Mouse (Mus musculus) neural tube, embryonic 15.5 days (tissue): ENCODE measurements around the gene Hadha. TPM values are rescaled to one million over a fixed set of nuclear protein-coding genes. Genes with fewer than 3 reads are reported as not detected.

Source experiments
- ATAC-seq: fragments of 200-750 bp; cut with Nextera tagmentation; 2 replicates; pipeline ENCODE4 v1.8.0; 2017; ENCODE audit warnings: mild to moderate bottlenecking, moderate TSS enrichment, moderate library complexity; ENCODE audit not compliant: low FRiP score
- H3K27ac ChIP-seq: fragments of 300-500 bp; sonication (generic); replicated peaks from 2 replicates; pipeline ENCODE4 v1.5.1; 2015; ENCODE audit warnings: mild to moderate bottlenecking, inconsistent platforms
- H3K27me3 ChIP-seq: fragments of 300-500 bp; sonication (generic); replicated peaks from 2 replicates; pipeline ENCODE4 v1.6.1; 2015; ENCODE audit warnings: inconsistent platforms
- H3K36me3 ChIP-seq: fragments of 300-500 bp; sonication (generic); 2 replicates; pipeline ENCODE4 v1.6.1; 2015; ENCODE audit warnings: inconsistent platforms
- H3K4me1 ChIP-seq: fragments of 300-500 bp; sonication (generic); 2 replicates; pipeline ENCODE4 v1.6.1; 2015; ENCODE audit warnings: inconsistent platforms
- H3K4me2 ChIP-seq: fragments of 300-500 bp; sonication (generic); 2 replicates; pipeline ENCODE4 v1.6.1; 2015; ENCODE audit warnings: inconsistent platforms, mild to moderate bottlenecking, moderate library complexity
- H3K4me3 ChIP-seq: fragments of 300-500 bp; sonication (generic); replicated peaks from 2 replicates; pipeline ENCODE4 v1.5.1; 2015; ENCODE audit warnings: mild to moderate bottlenecking, inconsistent platforms
- H3K9ac ChIP-seq: fragments of 300-500 bp; sonication (generic); replicated peaks from 2 replicates; pipeline ENCODE4 v1.6.1; 2015; ENCODE audit warnings: mild to moderate bottlenecking, inconsistent platforms
- H3K9me3 ChIP-seq: fragments of 300-500 bp; sonication (generic); replicated peaks from 2 replicates; pipeline ENCODE4 v1.6.1; 2016; ENCODE audit warnings: inconsistent platforms
- WGBS: fragments of 180-500 bp; shearing (Covaris S2); methylation state at CpG from one replicate; pipeline ENCODE4 v1.1.7; 2015; ENCODE audit warnings: mixed read lengths; 5-methylcytosine and 5-hydroxymethylcytosine counted together
- polyA plus RNA-seq: library from polyadenylated mRNA; unstranded; fragments of >200 nt; fragmentation: Nextera tagmentation; extraction: Ambion mirVana; gene quantifications from 2 replicates; pipeline ENCODE4 v1.2.1, GENCODE M21; 2015

Hadha gene
- polyA plus RNA-seq, 1 experiment from 2014 or later = 67.2 TPM

GRCm38 (mm10) chr5:30152007-30152406, 3.0 kb downstream of the Hadha start:
- no peak for ATAC-seq
- no peaks in the 10 kb centered on the region for H3K9me3 ChIP-seq
- H3K4me2 ChIP-seq = no peak overlapping the region
- WGBS = 71% methylated on average over 4 of the region's 4 CpGs
- no peak overlapping the region for H3K27ac ChIP-seq
- no peaks in the 10 kb centered on the region for H3K27me3 ChIP-seq
- H3K36me3 ChIP-seq = no peaks in the 10 kb centered on the region
- H3K9ac ChIP-seq = no peak overlapping the region
- peaks cover 29% of the 10 kb centered on the region for H3K4me1 ChIP-seq
- no peak overlapping the region for H3K4me3 ChIP-seq

GRCm38 (mm10) chr5:30148133-30148920, 6.6 kb downstream of the Hadha start:
- Histone ChIP-seq H3K27ac (no peak overlapping the region), H3K4me3 (no peak overlapping the region), H3K9me3 (no peaks in the 10 kb centered on the region), H3K36me3 (peaks cover 28% of the 10 kb centered on the region), H3K9ac (no peak overlapping the region), H3K4me1 (peaks cover 8% of the 10 kb centered on the region), H3K27me3 (no peaks in the 10 kb centered on the region), H3K4me2 (no peak overlapping the region)
- WGBS = 93% methylated on average over 5 of the region's 5 CpGs
- no peak for ATAC-seq

- peaks cover under 1% of the 10 kb centered on the region; the same call in 1 of the 2 replicates for H3K4me1 ChIP-seq
- no peak overlapping the region for H3K27ac ChIP-seq
- 71% methylated on average over 6 of the region's 6 CpGs for WGBS
- no peak overlapping the region for H3K4me2 ChIP-seq
- no peak for ATAC-seq
- no peak overlapping the region for H3K4me3 ChIP-seq
- no peaks in the 10 kb centered on the region for H3K9me3 ChIP-seq
- H3K9ac ChIP-seq = no peak overlapping the region
- H3K36me3 ChIP-seq = peaks cover 43% of the 10 kb centered on the region
- no peaks in the 10 kb centered on the region for H3K27me3 ChIP-seq
These were observed 8.4 kb downstream of the Hadha start for GRCm38 (mm10) chr5:30146526-30146925.

GRCm38 (mm10) chr5:30138193-30138592, 16.8 kb downstream of the Hadha start:
- no peak overlapping the region for H3K9ac ChIP-seq
- no peak for ATAC-seq
- H3K9me3 ChIP-seq = no peaks in the 10 kb centered on the region
- no peaks in the 10 kb centered on the region for H3K27me3 ChIP-seq
- 94% methylated on average over 4 of the region's 4 CpGs for WGBS
- no peak overlapping the region for H3K4me2 ChIP-seq
- H3K36me3 ChIP-seq = peaks cover 81% of the 10 kb centered on the region
- no peak overlapping the region for H3K4me3 ChIP-seq
- H3K4me1 ChIP-seq = no peaks in the 10 kb centered on the region
- H3K27ac ChIP-seq = no peak overlapping the region

GRCm38 (mm10) chr5:30137271-30137670, 17.7 kb downstream of the Hadha start:
- ATAC-seq = no peak
- WGBS = 91% methylated on average over 9 of the region's 9 CpGs
- H3K9me3 ChIP-seq = no peaks in the 10 kb centered on the region
- H3K4me2 ChIP-seq = no peak overlapping the region
- no peak overlapping the region for H3K27ac ChIP-seq
- no peak overlapping the region for H3K4me3 ChIP-seq
- H3K4me1 ChIP-seq = no peaks in the 10 kb centered on the region
- peaks cover 77% of the 10 kb centered on the region for H3K36me3 ChIP-seq
- H3K9ac ChIP-seq = no peak overlapping the region
- H3K27me3 ChIP-seq = no peaks in the 10 kb centered on the region

- Histone ChIP-seq H3K9me3 (no peaks in the 10 kb centered on the region), H3K4me2 (no peak overlapping the region), H3K9ac (no peak overlapping the region), H3K36me3 (peaks cover 76% of the 10 kb centered on the region), H3K4me3 (no peak overlapping the region), H3K27me3 (no peaks in the 10 kb centered on the region), H3K4me1 (no peaks in the 10 kb centered on the region), H3K27ac (no peak overlapping the region)
- ATAC-seq = no peak
- 92% methylated on average over 11 of the region's 11 CpGs for WGBS
These were observed 19.2 kb downstream of the Hadha start for GRCm38 (mm10) chr5:30135711-30136231.

- no peak overlapping the region for H3K4me3 ChIP-seq
These were observed 22.8 kb downstream of the Hadha start for GRCm38 (mm10) chr5:30132173-30132572.

GRCm38 (mm10) chr5:30131246-30131645, 23.7 kb downstream of the Hadha start:
- no peak overlapping the region for H3K9ac ChIP-seq
- H3K4me3 ChIP-seq = no peak overlapping the region
- H3K4me1 ChIP-seq = 0 out of 2 replicates have a peak, but pooled peaks cover under 1% of the 10 kb centered on the region
- H3K4me2 ChIP-seq = no peak overlapping the region
- peaks cover 75% of the 10 kb centered on the region for H3K36me3 ChIP-seq
- WGBS = 94% methylated on average over 4 of the region's 4 CpGs
- no peaks in the 10 kb centered on the region for H3K9me3 ChIP-seq
- ATAC-seq = no peak
- H3K27me3 ChIP-seq = no peaks in the 10 kb centered on the region
- no peak overlapping the region for H3K27ac ChIP-seq

More at GRCm38 (mm10) chr5:30132173-30132572, 22.8 kb downstream of the Hadha start:
- WGBS = 99% methylated on average over 2 of the region's 2 CpGs
- H3K4me1 ChIP-seq = no peaks in the 10 kb centered on the region
- ATAC-seq = no peak
- no peaks in the 10 kb centered on the region for H3K9me3 ChIP-seq
- H3K9ac ChIP-seq = no peak overlapping the region
- no peak overlapping the region for H3K4me2 ChIP-seq
- no peak overlapping the region for H3K27ac ChIP-seq
- H3K36me3 ChIP-seq = peaks cover 71% of the 10 kb centered on the region
- no peaks in the 10 kb centered on the region for H3K27me3 ChIP-seq

GRCm38 (mm10) chr5:30128680-30129079, 26.3 kb downstream of the Hadha start:
- H3K4me3 ChIP-seq = no peak overlapping the region
- H3K27me3 ChIP-seq = no peaks in the 10 kb centered on the region
- H3K4me2 ChIP-seq = no peak overlapping the region
- WGBS = 99% methylated on average over 6 of the region's 6 CpGs
- H3K36me3 ChIP-seq = peaks cover 78% of the 10 kb centered on the region
- H3K9me3 ChIP-seq = no peaks in the 10 kb centered on the region
- H3K9ac ChIP-seq = no peak overlapping the region
- H3K27ac ChIP-seq = no peak overlapping the region
- 0 out of 2 replicates have a peak, but pooled peaks cover 2% of the 10 kb centered on the region for H3K4me1 ChIP-seq
- ATAC-seq = no peak

- WGBS = 93% methylated on average over 13 of the region's 13 CpGs
- no peaks in the 10 kb centered on the region for H3K9me3 ChIP-seq
- ATAC-seq = no peak
- no peak overlapping the region for H3K9ac ChIP-seq
- peaks cover 78% of the 10 kb centered on the region for H3K36me3 ChIP-seq
- no peak overlapping the region for H3K4me2 ChIP-seq
- no peak overlapping the region for H3K27ac ChIP-seq
- 0 out of 2 replicates have a peak, but pooled peaks cover 2% of the 10 kb centered on the region for H3K4me1 ChIP-seq
- H3K27me3 ChIP-seq = no peaks in the 10 kb centered on the region
- H3K4me3 ChIP-seq = no peak overlapping the region
These were observed 26.9 kb downstream of the Hadha start for GRCm38 (mm10) chr5:30127921-30128597.

- H3K4me3 ChIP-seq = no peak overlapping the region
- WGBS = 87% methylated on average over 7 of the region's 7 CpGs
- no peak overlapping the region for H3K4me2 ChIP-seq
- peak; percentile 25; the same call in 1 of the 2 replicates for ATAC-seq
- no peak overlapping the region for H3K27ac ChIP-seq
- no peak overlapping the region for H3K9ac ChIP-seq
- H3K4me1 ChIP-seq = 0 out of 2 replicates have a peak, but pooled peaks cover 2% of the 10 kb centered on the region
- peaks cover 83% of the 10 kb centered on the region for H3K36me3 ChIP-seq
- no peaks in the 10 kb centered on the region for H3K9me3 ChIP-seq
- no peaks in the 10 kb centered on the region for H3K27me3 ChIP-seq
These were observed 28.2 kb downstream of the Hadha start for GRCm38 (mm10) chr5:30126756-30127155.
